Mouse (Mus musculus) kidney, embryonic 14.5 days (tissue): ENCODE measurements around the gene Tmsb15l. TPM values are rescaled to one million over a fixed set of nuclear protein-coding genes. Genes with fewer than 3 reads are reported as not detected.
A peak's percentile ranks its signal among the peaks of the same experiment; 100 is the strongest.
"Not testable (repeated sequence)": the region's sequence is repeated elsewhere in the genome, so short reads cannot be mapped to it uniquely, and the experiment has no call there.

ENCODE experiments used
- ATAC-seq: fragments of 200-750 bp; cut with Nextera tagmentation; 2 replicates; pipeline ENCODE4 v1.8.0; 2017; ENCODE audit warnings: moderate number of reproducible peaks, mild to moderate bottlenecking, moderate TSS enrichment, moderate library complexity; ENCODE audit not compliant: low FRiP score, low TSS enrichment
- H3K27ac ChIP-seq: fragments of 300-500 bp; sonication (generic); 2 replicates; pipeline ENCODE4 v1.5.1; 2014; ENCODE audit warnings: low read depth, mild to moderate bottlenecking, low read length, moderate library complexity, mixed read lengths
- H3K27me3 ChIP-seq: fragments of 300-500 bp; sonication (generic); 2 replicates; pipeline ENCODE4 v1.6.1; 2014; ENCODE audit warnings: mild to moderate bottlenecking, low read length; ENCODE audit not compliant: control insufficient read depth, insufficient read depth
- H3K36me3 ChIP-seq: fragments of 300-500 bp; sonication (generic); 2 replicates; pipeline ENCODE4 v1.6.1; 2014; ENCODE audit warnings: low read length, mixed read lengths; ENCODE audit not compliant: control insufficient read depth, insufficient read depth
- H3K4me1 ChIP-seq: fragments of 300-500 bp; sonication (generic); 2 replicates; pipeline ENCODE4 v1.6.1; 2014; ENCODE audit warnings: low read length, mixed read lengths; ENCODE audit not compliant: control insufficient read depth, insufficient read depth
- H3K4me2 ChIP-seq: fragments of 300-500 bp; sonication (generic); replicated peaks from 2 replicates; pipeline ENCODE4 v1.6.1; 2014; ENCODE audit warnings: low read depth, mild to moderate bottlenecking, low read length
- H3K4me3 ChIP-seq: fragments of 300-500 bp; sonication (generic); 2 replicates; pipeline ENCODE4 v1.5.1; 2014; ENCODE audit warnings: mild to moderate bottlenecking, low read length
- H3K9ac ChIP-seq: fragments of 300-500 bp; sonication (generic); 2 replicates; pipeline ENCODE4 v1.6.1; 2014; ENCODE audit warnings: low read depth, mild to moderate bottlenecking, low read length, moderate library complexity
- H3K9me3 ChIP-seq: fragments of 300-500 bp; sonication (generic); 2 replicates; pipeline ENCODE4 v1.6.1; 2016; ENCODE audit warnings: low read length; ENCODE audit not compliant: control insufficient read depth
- WGBS: fragments of 180-500 bp; shearing (Covaris S2); extraction: QIAGEN DNeasy Blood & Tissue Kit; methylation state at CpG from one replicate; pipeline ENCODE4 v1.1.7; 2014; 5-methylcytosine and 5-hydroxymethylcytosine counted together
- polyA plus RNA-seq: library from polyadenylated mRNA; unstranded; fragments of >200 nt; fragmentation: Nextera tagmentation; extraction: Ambion mirVana; gene quantifications from 2 replicates; pipeline ENCODE4 v1.2.1, GENCODE M21; 2014

Tmsb15l gene
- polyA plus RNA-seq, 1 experiment from 2014 or later: 4.5 TPM

DNA sequence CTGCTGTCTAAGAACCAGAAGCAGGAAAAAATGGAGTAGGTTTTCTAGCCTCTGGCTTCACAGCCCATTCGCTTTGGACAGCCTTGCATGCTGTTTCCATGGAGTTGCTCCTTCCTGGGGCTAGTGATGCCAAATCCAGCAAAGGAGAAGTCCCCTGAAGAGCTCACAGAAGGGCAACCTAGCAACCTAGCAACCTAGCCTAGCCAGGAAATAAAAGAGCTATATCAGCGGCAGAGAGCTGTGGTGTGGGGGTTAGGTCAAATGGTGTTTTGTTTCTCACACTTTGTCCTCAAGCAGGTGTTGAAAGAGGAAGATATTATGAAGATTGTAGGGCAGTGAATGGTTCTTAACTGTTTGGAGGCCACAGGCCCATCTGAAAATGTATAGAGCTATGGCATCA lies 14.6 kb upstream of the Tmsb15l start:
- Histone ChIP-seq H3K9me3 (no peaks in the 10 kb centered on the region), H3K4me1 (no peaks in the 10 kb centered on the region), H3K4me2 (no peak overlapping the region), H3K27me3 (no peaks in the 10 kb centered on the region), H3K27ac (no peak overlapping the region), H3K9ac (no peak overlapping the region), H3K36me3 (no peaks in the 10 kb centered on the region), H3K4me3 (no peak overlapping the region)
- 59% methylated on average over 2 of the region's 2 CpGs for WGBS
- ATAC-seq: no peak

GRCm38 (mm10) chrX:136986039-136986438 lies 9.4 kb upstream of the Tmsb15l start:
- Histone ChIP-seq H3K4me2 (no peak overlapping the region), H3K36me3 (no peaks in the 10 kb centered on the region), H3K27ac (no peak overlapping the region), H3K4me1 (no peaks in the 10 kb centered on the region), H3K27me3 (no peaks in the 10 kb centered on the region), H3K9ac (no peak overlapping the region), H3K4me3 (no peak overlapping the region), H3K9me3 (no peaks in the 10 kb centered on the region)
- no peak; the same call in 1 of the 2 replicates for ATAC-seq

DNA sequence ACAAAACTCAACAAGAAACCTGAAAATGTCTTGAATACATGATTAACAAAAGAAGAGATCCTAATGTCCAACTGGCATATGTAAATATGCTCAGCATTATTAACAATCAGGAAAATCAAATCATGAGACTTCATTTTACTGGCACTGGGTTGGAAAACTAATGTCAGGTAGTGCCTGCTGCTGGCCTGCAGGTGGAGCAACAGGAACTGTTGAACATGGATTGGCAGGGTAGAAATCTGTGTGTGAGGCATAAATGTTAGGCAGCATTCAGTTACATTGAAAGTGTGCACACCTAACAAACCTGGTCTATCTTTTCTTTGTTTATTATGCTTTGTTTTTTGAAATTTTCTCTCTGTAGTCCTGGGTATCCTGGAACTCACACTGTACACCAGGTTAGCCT lies 1.9 kb upstream of the Tmsb15l start:
- no peak overlapping the region for H3K27ac ChIP-seq
- no peak overlapping the region for H3K9ac ChIP-seq
- H3K4me1 ChIP-seq: no peaks in the 10 kb centered on the region
- no peaks in the 10 kb centered on the region for H3K27me3 ChIP-seq
- no peak overlapping the region for H3K4me3 ChIP-seq
- H3K9me3 ChIP-seq: no peaks in the 10 kb centered on the region
- no peak for ATAC-seq
- H3K36me3 ChIP-seq: no peaks in the 10 kb centered on the region
- no peak overlapping the region for H3K4me2 ChIP-seq

DNA sequence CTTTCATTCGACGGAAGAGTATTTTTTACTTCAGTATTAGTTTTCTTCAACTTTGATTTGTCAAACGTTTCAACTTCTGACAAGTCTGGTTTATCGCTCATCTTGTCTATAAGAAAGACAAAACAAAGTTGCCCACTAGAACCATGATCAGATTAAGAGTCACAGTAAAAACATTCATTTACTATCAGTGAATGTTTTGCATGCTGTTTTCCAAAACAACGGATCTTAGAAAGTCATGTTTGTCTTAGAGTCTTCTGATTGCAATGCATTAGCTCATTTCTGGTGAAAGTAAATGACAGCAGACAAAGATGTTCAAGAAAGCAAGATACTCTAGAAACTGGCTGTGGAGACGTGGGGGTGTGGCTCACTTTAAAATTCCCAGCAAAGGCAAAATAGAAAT lies 1.3 kb downstream of the Tmsb15l start, which contains the start of gene Tmsb15b2:
TSS of gene Tmsb15b2 (minus strand) at position 101 of the 400 bp plus-strand sequence.
- ATAC-seq, H3K4me1 ChIP-seq, H3K27ac ChIP-seq, H3K9me3 ChIP-seq, H3K36me3 ChIP-seq, H3K27me3 ChIP-seq: not testable (repeated sequence)
- Histone ChIP-seq H3K4me3 (peak within 1 kb of the TSS; percentile 37), H3K9ac (peak within 1 kb of the TSS; percentile 42; the same call in 1 of the 2 replicates), H3K4me2 (peak within 1 kb of the TSS; percentile 47)
- WGBS: 83% methylated on average over 6 of the region's 6 CpGs

DNA sequence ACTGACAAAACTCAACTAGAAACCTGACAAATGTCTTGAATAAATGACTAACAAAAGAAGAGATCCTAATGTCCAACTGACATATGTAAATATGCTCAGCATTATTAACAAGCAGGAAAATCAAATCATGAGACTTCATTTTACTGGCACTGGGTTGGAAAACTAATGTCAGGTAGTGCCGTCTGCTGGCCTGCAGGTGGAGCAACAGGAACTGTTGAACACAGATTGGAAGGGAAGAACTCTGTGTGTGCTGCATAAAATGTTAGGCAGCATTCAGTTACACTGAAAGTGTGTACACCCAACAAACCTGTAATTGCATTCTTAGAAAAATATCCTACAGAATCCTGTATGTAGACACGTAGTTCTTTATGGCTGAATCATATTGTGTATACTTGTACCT lies 17.0 kb downstream of the Tmsb15l start:
- Histone ChIP-seq H3K9me3 (no peaks in the 10 kb centered on the region), H3K4me3 (no peak overlapping the region), H3K36me3 (no peaks in the 10 kb centered on the region), H3K27ac (no peak overlapping the region), H3K9ac (no peak overlapping the region), H3K27me3 (no peaks in the 10 kb centered on the region), H3K4me2 (no peak overlapping the region), H3K4me1 (no peaks in the 10 kb centered on the region)
- ATAC-seq: no peak
- WGBS: 29% methylated on average over 2 of the region's 2 CpGs

DNA sequence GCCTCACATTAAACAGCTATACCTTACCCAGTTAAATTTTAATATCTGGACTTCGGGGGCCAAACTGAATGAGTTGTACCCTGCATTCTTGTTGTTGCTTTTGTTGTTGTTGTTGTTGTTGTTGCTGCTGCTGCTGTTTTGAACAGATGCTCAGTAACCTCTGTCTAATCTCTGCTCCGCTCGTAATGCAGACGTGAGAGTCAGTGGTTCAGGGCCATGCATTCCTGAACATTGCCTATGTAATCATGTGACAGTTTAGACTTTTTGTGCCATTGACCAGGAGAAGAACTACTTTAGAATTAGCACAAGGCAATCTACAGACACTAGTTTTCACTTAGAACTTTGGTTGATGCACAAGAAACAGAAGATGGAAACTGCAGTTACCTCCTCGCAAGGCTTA lies 18.4 kb downstream of the Tmsb15l start:
- H3K27ac ChIP-seq, ATAC-seq, H3K9ac ChIP-seq, H3K36me3 ChIP-seq, H3K27me3 ChIP-seq, H3K9me3 ChIP-seq, H3K4me1 ChIP-seq: not testable (repeated sequence)
- Histone ChIP-seq H3K4me3 (peak overlapping the region; percentile 17; the same call in 1 of the 2 replicates), H3K4me2 (peak overlapping the region; percentile 26)
- 63% methylated on average over 5 of the region's 5 CpGs for WGBS

DNA sequence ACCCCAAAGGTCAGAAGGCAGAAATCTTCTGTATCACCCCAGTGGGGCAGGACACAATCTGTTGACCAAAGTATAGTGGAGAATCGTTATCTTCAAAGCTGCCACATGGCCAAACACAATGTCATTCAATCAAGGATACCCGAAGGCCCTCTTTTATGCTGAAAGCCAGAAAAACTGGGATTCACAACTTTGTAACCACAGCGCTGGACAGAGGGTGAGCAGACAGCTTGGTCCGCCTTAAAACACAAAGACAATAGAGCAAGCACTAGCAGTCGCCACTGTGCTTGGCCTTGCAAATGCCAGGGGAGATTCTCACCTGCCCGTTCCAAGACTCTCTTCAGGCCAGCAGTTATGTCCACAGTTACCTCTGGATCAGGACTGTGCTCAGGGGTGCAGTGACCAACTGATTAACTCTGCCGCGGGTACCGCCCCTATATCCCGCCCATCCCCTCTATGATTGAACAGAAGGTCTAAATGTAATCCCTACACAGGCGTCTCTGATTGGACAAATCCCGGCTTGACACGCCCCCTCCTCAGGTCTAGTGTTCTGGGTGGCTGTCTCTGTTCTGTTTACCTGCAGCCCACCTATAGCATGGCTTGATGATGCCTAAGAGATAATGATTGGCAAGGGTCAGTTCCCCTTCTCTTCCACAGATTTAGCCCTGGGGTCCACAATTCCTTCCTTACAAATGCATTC lies 18.9 kb downstream of the Tmsb15l start:
- peak; percentile 100 for ATAC-seq
- peak overlapping the region; percentile 22; the same call in 1 of the 2 replicates for H3K4me3 ChIP-seq
- H3K36me3 ChIP-seq, H3K9me3 ChIP-seq, H3K27ac ChIP-seq, H3K4me1 ChIP-seq, H3K27me3 ChIP-seq, H3K9ac ChIP-seq: not testable (repeated sequence)
- peak overlapping the region; percentile 26 for H3K4me2 ChIP-seq
- WGBS: 34% methylated on average over 13 of the region's 13 CpGs

GRCm38 (mm10) chrX:136937985-136938384 lies 38.7 kb downstream of the Tmsb15l start:
- Histone ChIP-seq H3K27ac (no peak overlapping the region), H3K36me3 (no peaks in the 10 kb centered on the region), H3K4me2 (no peak overlapping the region), H3K4me3 (no peak overlapping the region), H3K4me1 (no peaks in the 10 kb centered on the region), H3K9me3 (no peaks in the 10 kb centered on the region), H3K27me3 (no peaks in the 10 kb centered on the region), H3K9ac (no peak overlapping the region)
- no peak for ATAC-seq
- WGBS: 37% methylated on average over 3 of the region's 3 CpGs

DNA sequence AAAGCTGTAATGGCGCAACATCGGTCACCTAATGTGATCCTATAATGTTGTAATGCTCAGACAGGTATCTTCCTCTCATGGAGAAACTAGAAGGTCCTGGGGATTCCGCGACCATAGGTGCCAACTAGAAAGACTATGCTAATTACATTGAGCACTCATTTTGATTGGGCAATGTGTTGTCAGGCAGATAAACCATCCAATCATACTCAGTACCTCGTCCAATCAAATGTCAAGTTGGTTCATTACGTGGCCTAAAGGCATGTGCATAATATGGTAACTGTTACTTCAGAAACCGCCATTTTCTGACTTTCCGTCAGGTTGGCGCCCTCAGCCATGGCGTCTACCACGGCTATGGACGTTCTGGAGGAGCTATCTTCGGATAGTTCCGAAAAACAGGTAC lies 49.6 kb downstream of the Tmsb15l start, which contains the start of gene H2bfm:
TSS of gene H2bfm (plus strand) at position 295 of the 400 bp plus-strand sequence.
- WGBS: 91% methylated on average over 14 of the region's 14 CpGs
- Histone ChIP-seq H3K27me3 (no peaks in the 10 kb centered on the region), H3K27ac (no peak within 1 kb of the TSS), H3K4me2 (no peak within 1 kb of the TSS), H3K9ac (no peak within 1 kb of the TSS), H3K36me3 (no peaks in the 10 kb centered on the region), H3K4me3 (no peak within 1 kb of the TSS), H3K9me3 (no peaks in the 10 kb centered on the region), H3K4me1 (no peaks in the 10 kb centered on the region)
- ATAC-seq: no peak
